Mouse (Mus musculus) forebrain, embryonic 11.5 days (tissue): ENCODE measurements around the gene Ippk. TPM values are rescaled to one million over a fixed set of nuclear protein-coding genes. Genes with fewer than 3 reads are reported as not detected.

Source experiments
- ATAC-seq: fragments of 200-750 bp; cut with Nextera tagmentation; replicated peaks from 2 replicates; pipeline ENCODE4 v1.8.0; 2017; ENCODE audit warnings: moderate TSS enrichment; ENCODE audit not compliant: low FRiP score
- DNase-seq: peaks from one replicate; pipeline ENCODE4 v3.0.0-alpha.2; 2017; ENCODE audit warnings: low spot score
- H3K27ac ChIP-seq: fragments of 300-500 bp; sonication (generic); 2 replicates; pipeline ENCODE4 v1.5.1; 2014; ENCODE audit warnings: low read depth, low read length
- H3K27me3 ChIP-seq: fragments of 300-500 bp; sonication (generic); 2 replicates; pipeline ENCODE4 v1.6.1; 2014; ENCODE audit warnings: mild to moderate bottlenecking, low read length, mixed read lengths; ENCODE audit not compliant: control insufficient read depth, insufficient read depth
- H3K36me3 ChIP-seq: fragments of 300-500 bp; sonication (generic); 2 replicates; pipeline ENCODE4 v1.6.1; 2014; ENCODE audit warnings: mild to moderate bottlenecking, low read length, moderate library complexity, mixed read lengths; ENCODE audit not compliant: control insufficient read depth, insufficient read depth
- H3K4me1 ChIP-seq: fragments of 300-500 bp; sonication (generic); replicated peaks from 2 replicates; pipeline ENCODE4 v1.6.1; 2014; ENCODE audit warnings: low read length, mixed read lengths; ENCODE audit not compliant: control insufficient read depth, insufficient read depth
- H3K4me2 ChIP-seq: fragments of 300-500 bp; sonication (generic); 2 replicates; pipeline ENCODE4 v1.6.1; 2014; ENCODE audit warnings: low read depth, mild to moderate bottlenecking, low read length, moderate library complexity, mixed read lengths; ENCODE audit not compliant: severe bottlenecking
- H3K4me3 ChIP-seq: fragments of 300-500 bp; sonication (generic); 2 replicates; pipeline ENCODE4 v1.5.1; 2014; ENCODE audit warnings: low read depth, low read length
- H3K9ac ChIP-seq: fragments of 300-500 bp; sonication (generic); 2 replicates; pipeline ENCODE4 v1.6.1; 2014; ENCODE audit warnings: low read length
- H3K9me3 ChIP-seq: fragments of 300-500 bp; sonication (generic); 2 replicates; pipeline ENCODE4 v1.6.1; 2016; ENCODE audit warnings: low read length, mixed read lengths; ENCODE audit not compliant: control insufficient read depth
- WGBS: fragments of 180-500 bp; shearing (Covaris S2); extraction: QIAGEN DNeasy Blood & Tissue Kit; methylation state at CpG from one replicate; pipeline ENCODE4 v1.1.7; 2014; 5-methylcytosine and 5-hydroxymethylcytosine counted together
- polyA plus RNA-seq: library from polyadenylated mRNA; unstranded; fragments of >200 nt; fragmentation: Nextera tagmentation; extraction: Ambion mirVana; gene quantifications from 2 replicates; pipeline ENCODE4 v1.2.1, GENCODE M21; 2014

Gene Ippk
- polyA plus RNA-seq, 1 experiment from 2014 or later, result 16.6 TPM

GRCm38 (mm10) chr13:49480057-49480456 lies 59.0 kb downstream of the Ippk start:
- no peak overlapping the region for H3K9ac ChIP-seq
- no peaks in the 10 kb centered on the region for H3K27me3 ChIP-seq
- H3K4me3 ChIP-seq, result no peak overlapping the region
- 91% methylated on average over 2 of the region's 2 CpGs for WGBS
- ATAC-seq, result no peak
- no peak for DNase-seq
- no peaks in the 10 kb centered on the region for H3K36me3 ChIP-seq
- no peak overlapping the region for H3K27ac ChIP-seq
- no peaks in the 10 kb centered on the region for H3K9me3 ChIP-seq
- H3K4me1 ChIP-seq, result no peaks in the 10 kb centered on the region
- H3K4me2 ChIP-seq, result no peak overlapping the region

- Histone ChIP-seq H3K4me3 (no peak overlapping the region), H3K9ac (no peak overlapping the region), H3K4me2 (no peak overlapping the region), H3K36me3 (no peaks in the 10 kb centered on the region), H3K9me3 (no peaks in the 10 kb centered on the region), H3K27ac (no peak overlapping the region), H3K27me3 (no peaks in the 10 kb centered on the region), H3K4me1 (no peaks in the 10 kb centered on the region)
- no peak for ATAC-seq
- DNase-seq, result no peak
- 67% methylated on average over 5 of the region's 5 CpGs for WGBS
These were observed 59.5 kb downstream of the Ippk start for GRCm38 (mm10) chr13:49480551-49480950.

- H3K9ac ChIP-seq, result no peak overlapping the region
- no peak overlapping the region for H3K4me2 ChIP-seq
- H3K4me1 ChIP-seq, result no peaks in the 10 kb centered on the region
- ATAC-seq (no peak), DNase-seq (no peak)
- H3K27ac ChIP-seq, result no peak overlapping the region
- no peaks in the 10 kb centered on the region for H3K27me3 ChIP-seq
- no peak overlapping the region for H3K4me3 ChIP-seq
- WGBS, result 86% methylated on average over 5 of the region's 5 CpGs
- H3K36me3 ChIP-seq, result no peaks in the 10 kb centered on the region
- no peaks in the 10 kb centered on the region for H3K9me3 ChIP-seq
These were observed 64.3 kb downstream of the Ippk start for GRCm38 (mm10) chr13:49485388-49485787.

- no peak within 1 kb of the TSS for H3K4me2 ChIP-seq
- no peaks in the 10 kb centered on the region for H3K36me3 ChIP-seq
- no peaks in the 10 kb centered on the region for H3K9me3 ChIP-seq
- no peaks in the 10 kb centered on the region for H3K27me3 ChIP-seq
- DNase-seq (no peak), ATAC-seq (no peak)
- 79% methylated on average over 6 of the region's 6 CpGs for WGBS
- no peak within 1 kb of the TSS for H3K27ac ChIP-seq
- H3K4me1 ChIP-seq, result no peaks in the 10 kb centered on the region
- no peak within 1 kb of the TSS for H3K4me3 ChIP-seq
- no peak within 1 kb of the TSS for H3K9ac ChIP-seq
These were observed 71.6 kb downstream of the Ippk start, which contains the start of gene Tes3-ps for GRCm38 (mm10) chr13:49492376-49493368. Tes3-ps (plus strand) TSS chr13:49493318.

- WGBS, result 67% methylated on average over 4 of the region's 4 CpGs
- Histone ChIP-seq H3K4me1 (no peaks in the 10 kb centered on the region), H3K9me3 (no peaks in the 10 kb centered on the region), H3K4me2 (no peak within 1 kb of the TSS), H3K36me3 (no peaks in the 10 kb centered on the region), H3K27ac (no peak within 1 kb of the TSS), H3K4me3 (no peak within 1 kb of the TSS), H3K9ac (no peak within 1 kb of the TSS), H3K27me3 (no peaks in the 10 kb centered on the region)
- DNase-seq (no peak), ATAC-seq (no peak)
These were observed 83.5 kb downstream of the Ippk start, which contains the start of gene Ecm2 for GRCm38 (mm10) chr13:49504510-49504909. Ecm2 (plus strand) TSS chr13:49504810.

- no peak overlapping the region for H3K27ac ChIP-seq
- WGBS, result 86% methylated on average over 4 of the region's 4 CpGs
- no peaks in the 10 kb centered on the region for H3K27me3 ChIP-seq
- H3K4me3 ChIP-seq, result no peak overlapping the region
- H3K9ac ChIP-seq, result no peak overlapping the region
- no peaks in the 10 kb centered on the region for H3K4me1 ChIP-seq
- no peak for DNase-seq
- no peak for ATAC-seq
- H3K9me3 ChIP-seq, result no peaks in the 10 kb centered on the region
- no peak overlapping the region for H3K4me2 ChIP-seq
- H3K36me3 ChIP-seq, result no peaks in the 10 kb centered on the region
These were observed 84.7 kb downstream of the Ippk start for GRCm38 (mm10) chr13:49505776-49506175.

- 84% methylated on average over 3 of the region's 3 CpGs for WGBS
- no peak for ATAC-seq
- DNase-seq, result no peak
These were observed 86.1 kb downstream of the Ippk start for GRCm38 (mm10) chr13:49507176-49507575.

More at GRCm38 (mm10) chr13:49507176-49507575, 86.1 kb downstream of the Ippk start:
- H3K27me3 ChIP-seq, result no peaks in the 10 kb centered on the region
- no peaks in the 10 kb centered on the region for H3K36me3 ChIP-seq
- H3K9me3 ChIP-seq, result no peaks in the 10 kb centered on the region
- H3K9ac ChIP-seq, result no peak overlapping the region
- no peak overlapping the region for H3K27ac ChIP-seq
- H3K4me3 ChIP-seq, result no peak overlapping the region
- H3K4me2 ChIP-seq, result no peak overlapping the region
- H3K4me1 ChIP-seq, result no peaks in the 10 kb centered on the region
